Mouse (Mus musculus) lung, postnatal 0 days (tissue): Measurements from ENCODE around the gene Zfyve21.

Experiments used
- CTCF ChIP-seq: IDR thresholded peaks from 2 replicates; pipeline ENCODE4 v1.5.1; 2016; ENCODE audit warnings: antibody characterized with exemption, mild to moderate bottlenecking
- EP300 ChIP-seq: IDR thresholded peaks from 2 replicates; pipeline ENCODE4 v1.6.1; 2016; ENCODE audit warnings: antibody characterized with exemption, mild to moderate bottlenecking, control low read depth

DNA sequence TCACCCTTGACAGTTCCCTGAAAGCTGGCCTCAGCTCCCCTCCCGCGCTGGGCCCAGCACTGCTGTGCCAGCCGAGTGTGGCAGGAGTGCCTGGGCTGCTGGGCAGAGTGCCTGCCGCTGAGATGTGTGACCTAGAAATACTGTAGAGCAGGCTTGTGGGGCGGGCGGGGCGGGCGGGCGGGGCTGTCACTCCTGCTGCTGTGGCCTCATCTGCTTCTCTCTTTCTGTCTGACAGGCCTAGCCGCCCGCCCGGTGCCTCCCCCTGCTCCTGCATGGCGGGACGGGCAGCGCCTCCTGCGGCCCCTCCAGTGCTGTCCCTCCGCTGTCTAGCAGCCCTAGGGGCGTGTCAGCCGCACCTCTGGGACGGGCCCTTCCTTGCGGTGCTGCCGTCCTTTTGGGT lies 19.9 kb upstream of the Zfyve21 start:
- TF ChIP-seq CTCF = no peak
- no peak for TF ChIP-seq EP300
